Comparison of ENCODE assay signal across 27 mouse cellular contexts in the genomic region with DNA sequence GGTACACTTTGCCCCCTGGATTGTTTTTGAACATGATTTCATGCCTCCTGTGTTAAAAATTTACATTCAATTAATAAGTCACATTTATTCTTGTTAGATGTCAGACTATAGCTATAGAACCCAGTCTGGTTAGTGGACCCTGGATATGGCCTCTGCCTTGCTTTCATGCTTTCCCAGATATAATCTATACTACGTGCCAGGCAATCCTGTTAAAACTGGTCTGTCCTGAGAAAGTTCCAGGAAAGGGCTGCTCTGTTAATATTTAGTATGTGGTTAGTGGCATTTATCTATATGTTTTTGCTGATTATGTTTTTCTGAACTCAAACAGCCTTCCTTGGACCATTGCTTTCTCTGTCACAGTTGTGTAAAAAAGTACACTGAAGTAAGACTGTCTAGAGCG.
DNase-seq lines count a peak whose midpoint lies in the region; ATAC-seq and TF ChIP-seq lines count a peak whose summit lies in the region.
"Had no signal": no experiment of that assay in that cellular context is flagged by ENCODE, and none has a peak within 500 bp of the region (broad histone marks: within the 10 kb centered on the region; RNA-seq: fewer than 3 reads in every experiment).

No protein-coding gene starts in this region.

- WGBS in kidney, embryonic 15.5 days = 84% methylated on average over 2 of the region's 2 CpGs
- WGBS in intestine, embryonic 15.5 days = 73% methylated on average over 2 of the region's 2 CpGs
- WGBS in intestine, postnatal 0 days = 31% methylated on average over 2 of the region's 2 CpGs
- 59% methylated on average over 2 of the region's 2 CpGs for WGBS in stomach, postnatal 0 days

- H3K9me3 ChIP-seq in kidney, embryonic 15.5 days (replicated peaks) = no peaks in the 10 kb centered on the region
- no peaks in the 10 kb centered on the region for H3K9me3 ChIP-seq in intestine, embryonic 15.5 days
- 0 out of 2 replicates have a peak, but pooled peaks cover 2% of the 10 kb centered on the region for H3K9me3 ChIP-seq in intestine, postnatal 0 days (ENCODE audit: control insufficient read depth)
- H3K9me3 ChIP-seq in stomach, postnatal 0 days (ENCODE audit: control insufficient read depth, low read length) = no peaks in the 10 kb centered on the region
- H3K9me3 ChIP-seq: embryonic facial prominence, embryonic 12.5 days; embryonic facial prominence, embryonic 15.5 days; G1E had no signal

- H3K4me1 ChIP-seq in kidney, embryonic 15.5 days = no peaks in the 10 kb centered on the region
- no peaks in the 10 kb centered on the region for H3K4me1 ChIP-seq in intestine, embryonic 15.5 days (replicated peaks)
- H3K4me1 ChIP-seq in intestine, postnatal 0 days (replicated peaks; ENCODE audit: control insufficient read depth, insufficient read depth, low read length) = 0 out of 2 replicates have a peak, but pooled peaks cover 4% of the 10 kb centered on the region
- H3K4me1 ChIP-seq in stomach, postnatal 0 days (replicated peaks; ENCODE audit: control insufficient read depth, insufficient read depth) = no peaks in the 10 kb centered on the region
- H3K4me1 ChIP-seq: embryonic facial prominence, embryonic 12.5 days; embryonic facial prominence, embryonic 15.5 days had no signal

- H3K4me3 ChIP-seq in kidney, embryonic 15.5 days (replicated peaks) = no peak overlapping the region
- H3K4me3 ChIP-seq in intestine, embryonic 15.5 days (replicated peaks) = no peak overlapping the region
- H3K4me3 ChIP-seq in intestine, postnatal 0 days (ENCODE audit: low read depth, low read length) = no peak overlapping the region
- H3K4me3 ChIP-seq in stomach, postnatal 0 days (ENCODE audit: low read depth, low read length) = no peak overlapping the region
- H3K4me3 ChIP-seq: embryonic facial prominence, embryonic 12.5 days; embryonic facial prominence, embryonic 15.5 days; gastrocnemius, adult 2 months; hindbrain, embryonic 10.5 days had no signal

- no peak overlapping the region for H3K9ac ChIP-seq in kidney, embryonic 15.5 days
- H3K9ac ChIP-seq in intestine, embryonic 15.5 days = no peak overlapping the region
- H3K9ac ChIP-seq in intestine, postnatal 0 days (ENCODE audit: low read depth, low read length) = no peak overlapping the region
- H3K9ac ChIP-seq in stomach, postnatal 0 days (ENCODE audit: low read length) = no peak overlapping the region
- H3K9ac ChIP-seq: embryonic facial prominence, embryonic 12.5 days; embryonic facial prominence, embryonic 15.5 days; forebrain, postnatal 0 days; hindbrain, embryonic 14.5 days had no signal

- no peak overlapping the region for H3K4me2 ChIP-seq in kidney, embryonic 15.5 days
- no peak overlapping the region for H3K4me2 ChIP-seq in intestine, embryonic 15.5 days (replicated peaks)
- no peak overlapping the region for H3K4me2 ChIP-seq in intestine, postnatal 0 days (replicated peaks; ENCODE audit: low read depth)
- no peak overlapping the region for H3K4me2 ChIP-seq in stomach, postnatal 0 days (replicated peaks; ENCODE audit: low read depth)
- H3K4me2 ChIP-seq: embryonic facial prominence, embryonic 12.5 days; embryonic facial prominence, embryonic 15.5 days; heart, embryonic 11.5 days; hindbrain, embryonic 14.5 days had no signal

- peak overlapping the region; percentile 78 for H3K27ac ChIP-seq in kidney, embryonic 15.5 days
- H3K27ac ChIP-seq in intestine, embryonic 15.5 days = no peak overlapping the region
- H3K27ac ChIP-seq in intestine, postnatal 0 days (ENCODE audit: low read depth, low read length) = peak overlapping the region; percentile 57; the same call in 1 of the 2 replicates
- H3K27ac ChIP-seq in stomach, postnatal 0 days (replicated peaks) = peak overlapping the region; percentile 71
- H3K27ac ChIP-seq: embryonic facial prominence, embryonic 12.5 days; embryonic facial prominence, embryonic 15.5 days; gastrocnemius, adult 2 months; hindbrain, embryonic 10.5 days; hindbrain, embryonic 14.5 days had no signal

- H3K36me3 ChIP-seq in kidney, embryonic 15.5 days = no peaks in the 10 kb centered on the region
- H3K36me3 ChIP-seq in intestine, embryonic 15.5 days = no peaks in the 10 kb centered on the region
- H3K36me3 ChIP-seq in intestine, postnatal 0 days (ENCODE audit: control insufficient read depth, insufficient read depth) = no peaks in the 10 kb centered on the region
- no peaks in the 10 kb centered on the region for H3K36me3 ChIP-seq in stomach, postnatal 0 days (ENCODE audit: control insufficient read depth, insufficient read depth, low read length)
- H3K36me3 ChIP-seq: embryonic facial prominence, embryonic 12.5 days; embryonic facial prominence, embryonic 15.5 days; G1E; hindbrain, embryonic 10.5 days had no signal

- H3K27me3 ChIP-seq in kidney, embryonic 15.5 days = no peaks in the 10 kb centered on the region
- H3K27me3 ChIP-seq in intestine, embryonic 15.5 days (replicated peaks) = no peaks in the 10 kb centered on the region
- no peaks in the 10 kb centered on the region for H3K27me3 ChIP-seq in intestine, postnatal 0 days (replicated peaks; ENCODE audit: control insufficient read depth, insufficient read depth, low read length)
- H3K27me3 ChIP-seq in stomach, postnatal 0 days (ENCODE audit: control insufficient read depth, insufficient read depth, low read length) = no peaks in the 10 kb centered on the region
- H3K27me3 ChIP-seq: CH12.LX; embryonic facial prominence, embryonic 12.5 days; Patski had no signal

- intact Hi-C loops in heart, postnatal 10 days (cut with DNase I) = no loop called here

- no peak for TF ChIP-seq CTCF in intestine, postnatal 0 days (IDR thresholded peaks at IDR 0.05; ENCODE audit: low read depth)
- no peak for TF ChIP-seq CTCF in stomach, postnatal 0 days (IDR thresholded peaks at IDR 0.05; ENCODE audit: low read depth)

- no peak for DNase-seq in kidney, adult 11 months
- peak; percentile 17 for DNase-seq in stomach, postnatal 0 days (ENCODE audit: low spot score)
- DNase-seq in lung, postnatal 36 days = no peak
- DNase-seq in heart, postnatal 10 days = no peak
- DNase-seq: adrenal gland, postnatal 10 days; adrenal gland, postnatal 36 days; B cell, adult 2 months; cerebellum, adult 18-20 months; cerebellum, adult 9-10 months; cerebellum, postnatal 14 days; forebrain, postnatal 0 days; gastrocnemius, adult 2 months; gastrocnemius, postnatal 14 days; heart, adult 11 months; heart, postnatal 36 days had no signal

- no peak for TF ChIP-seq EP300 in stomach, postnatal 0 days (optimal IDR thresholded peaks at IDR 0.05)

- peak; percentile 73; the same call in 1 of the 2 replicates for ATAC-seq in kidney, embryonic 15.5 days (replicated peaks; ENCODE audit: low FRiP score)
- ATAC-seq in intestine, embryonic 15.5 days = peak; percentile 93
- ATAC-seq in intestine, postnatal 0 days = peak; percentile 83
- peak; percentile 90 for ATAC-seq in stomach, postnatal 0 days (ENCODE audit: low FRiP score, low TSS enrichment)
- ATAC-seq: forebrain, embryonic 14.5 days; forebrain, postnatal 0 days; Patski had no signal
